Mouse (Mus musculus) myocyte (in vitro differentiated cells): ENCODE results near the gene Runx2. TPM values are rescaled to one million over a fixed set of nuclear protein-coding genes. Genes with fewer than 3 reads are reported as not detected.

ENCODE experiments used
- H3K27me3 ChIP-seq: one replicate; pipeline ENCODE4 v1.6.1; 2011; ENCODE audit not compliant: control insufficient read depth, insufficient read depth, insufficient read length
- H3K36me3 ChIP-seq: one replicate; pipeline ENCODE4 v1.6.1; 2011; ENCODE audit not compliant: control insufficient read depth, insufficient read depth
- H3K4me2 ChIP-seq: one replicate; pipeline ENCODE4 v1.6.1; 2011; ENCODE audit warnings: low read depth, control low read depth
- H3K4me3 ChIP-seq: one replicate; pipeline ENCODE4 v1.5.1; 2011; ENCODE audit warnings: mild to moderate bottlenecking, control low read depth, moderate library complexity
- H3K79me2 ChIP-seq: one replicate; pipeline ENCODE4 v1.6.1; 2011; ENCODE audit not compliant: control insufficient read depth, insufficient read depth
- H3ac ChIP-seq: one replicate; pipeline ENCODE4 v1.6.1; 2011; ENCODE audit not compliant: control insufficient read depth, insufficient read length
- CEBPB ChIP-seq: IDR thresholded peaks from 2 replicates; pipeline ENCODE4 v1.6.1; 2011; ENCODE audit warnings: mild to moderate bottlenecking, moderate library complexity; ENCODE audit not compliant: poor library complexity, insufficient read depth, severe bottlenecking
- E2F4 ChIP-seq: IDR thresholded peaks from one replicate; pipeline ENCODE4 v1.6.1; 2011; ENCODE audit warnings: mild to moderate bottlenecking, control low read depth, moderate library complexity; ENCODE audit not compliant: insufficient read depth
- MAX ChIP-seq: IDR thresholded peaks from one replicate; pipeline ENCODE4 v1.6.1; 2011; ENCODE audit warnings: low read depth, mild to moderate bottlenecking, control low read depth
- MYOD1 ChIP-seq, 3 experiments: IDR thresholded peaks; one replicate each; pipeline ENCODE4 v1.6.1; 2011; ENCODE audit warnings: control low read depth in 2 of 3, low read depth in 2 of 3, mild to moderate bottlenecking in 2 of 3, moderate library complexity in 1 of 3; ENCODE audit not compliant: insufficient read length in 2 of 3, control insufficient read depth in 1 of 3
- MYOG ChIP-seq, 3 experiments: IDR thresholded peaks; one replicate each; pipeline ENCODE4 v1.6.1; 2011; ENCODE audit warnings: control low read depth in 2 of 3, low read depth in 2 of 3, mild to moderate bottlenecking in 2 of 3; ENCODE audit not compliant: insufficient read length in 2 of 3, control insufficient read depth in 1 of 3, insufficient read depth in 1 of 3
- POLR2A ChIP-seq: IDR thresholded peaks from one replicate; pipeline ENCODE4 v1.6.1; 2011; ENCODE audit warnings: low read depth, mild to moderate bottlenecking, control low read depth, moderate library complexity; ENCODE audit not compliant: insufficient read length
- POLR2AphosphoS2 ChIP-seq: IDR thresholded peaks from one replicate; pipeline ENCODE4 v1.6.1; 2011; ENCODE audit warnings: low read depth, control low read depth; ENCODE audit not compliant: insufficient read length
- REST ChIP-seq: IDR thresholded peaks from one replicate; pipeline ENCODE4 v1.6.1; 2011; ENCODE audit warnings: mild to moderate bottlenecking, control low read depth, moderate library complexity; ENCODE audit not compliant: insufficient read depth, insufficient read length
- SRF ChIP-seq: IDR thresholded peaks from one replicate; pipeline ENCODE4 v1.6.1; 2011; ENCODE audit warnings: low read depth; ENCODE audit not compliant: control insufficient read depth, insufficient read length
- TCF12 ChIP-seq: IDR thresholded peaks from one replicate; pipeline ENCODE4 v1.6.1; 2011; ENCODE audit warnings: mild to moderate bottlenecking, control low read depth; ENCODE audit not compliant: poor library complexity, insufficient read depth, severe bottlenecking
- TCF3 ChIP-seq: IDR thresholded peaks from one replicate; pipeline ENCODE4 v1.6.1; 2011; ENCODE audit warnings: low read depth, control low read depth; ENCODE audit not compliant: insufficient read length
- USF1 ChIP-seq: IDR thresholded peaks from one replicate; pipeline ENCODE4 v1.6.1; 2011; ENCODE audit warnings: low read depth, mild to moderate bottlenecking, control low read depth, moderate library complexity
- polyA plus RNA-seq: library from polyadenylated mRNA; unstranded; fragments of >200 nt; fragmentation: generic; extraction: Trizol; gene quantifications from one replicate; pipeline ENCODE4 v1.2.1, GENCODE M21; 2012; ENCODE audit warnings: missing spikeins

Runx2 gene
- polyA plus RNA-seq, 1 experiment: 6.7 TPM

DNA sequence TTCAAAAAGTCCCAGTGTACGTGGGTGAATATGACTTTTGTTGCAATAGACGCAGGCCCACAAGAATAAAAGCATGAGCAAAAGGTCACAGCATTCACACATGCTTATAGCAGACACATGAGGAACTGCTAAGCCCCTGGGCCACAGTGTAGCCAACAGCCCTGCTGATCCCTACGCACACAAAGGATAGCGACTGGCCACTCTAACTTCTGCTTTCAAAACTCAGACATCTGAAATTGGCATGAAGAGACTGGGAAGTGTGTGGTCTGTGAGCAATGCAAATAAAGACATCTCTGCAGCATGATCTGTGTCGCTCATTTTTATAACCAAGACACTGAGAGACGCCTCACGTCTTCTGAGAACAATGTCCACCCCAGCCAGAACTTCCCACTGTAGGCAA lies 150.7 kb downstream of the Runx2 start:
- Histone ChIP-seq H3K27me3 (no peaks in the 10 kb centered on the region), H3ac (no peak overlapping the region), H3K4me3 (no peak overlapping the region), H3K36me3 (no peaks in the 10 kb centered on the region), H3K79me2 (peaks cover 46% of the 10 kb centered on the region), H3K4me2 (no peak overlapping the region)
- TF ChIP-seq SRF (no peak), POLR2AphosphoS2 (no peak), TCF3 (no peak), USF1 (no peak), POLR2A (no peak), E2F4 (no peak), TCF12 (no peak), CEBPB (no peak), MYOD1 (IDR thresholded peaks at IDR 0.05; ENCODE audit: control insufficient read depth in 1 of 3, insufficient read length in 2 of 3, low read depth in 2 of 3) (no peak), MAX (no peak), REST (no peak), MYOG (IDR thresholded peaks at IDR 0.05; ENCODE audit: control insufficient read depth in 1 of 3, insufficient read depth in 1 of 3, insufficient read length in 2 of 3, low read depth in 2 of 3) (no peak)

DNA sequence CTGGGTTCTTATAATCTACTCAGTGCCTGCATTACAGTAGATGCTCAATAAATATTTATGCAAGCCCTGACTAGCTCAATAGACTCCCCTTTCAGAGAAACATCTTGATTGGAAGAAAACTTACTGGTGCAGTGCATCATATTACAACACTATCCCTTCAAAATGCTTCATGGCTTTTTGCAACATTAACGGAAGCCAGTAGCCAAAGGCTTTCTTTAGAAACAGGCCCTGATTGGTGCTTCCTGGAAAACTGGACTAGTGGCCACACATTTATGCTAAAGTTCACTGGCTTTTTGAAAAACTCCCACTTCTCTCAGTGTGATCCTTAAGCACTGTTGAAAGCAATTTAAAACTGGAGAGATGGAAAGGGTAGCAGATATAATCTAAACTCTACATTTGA lies 151.4 kb downstream of the Runx2 start:
- H3K4me2 ChIP-seq: no peak overlapping the region
- peaks cover 50% of the 10 kb centered on the region for H3K79me2 ChIP-seq
- no peak overlapping the region for H3K4me3 ChIP-seq
- no peak overlapping the region for H3ac ChIP-seq
- TF ChIP-seq SRF: no peak
- no peak for TF ChIP-seq TCF12
- no peak for TF ChIP-seq MYOD1 (IDR thresholded peaks at IDR 0.05; ENCODE audit: control insufficient read depth in 1 of 3, insufficient read length in 2 of 3, low read depth in 2 of 3)
- no peak for TF ChIP-seq TCF3
- no peak for TF ChIP-seq POLR2AphosphoS2
- TF ChIP-seq MYOG (IDR thresholded peaks at IDR 0.05; ENCODE audit: control insufficient read depth in 1 of 3, insufficient read depth in 1 of 3, insufficient read length in 2 of 3, low read depth in 2 of 3): no peak
- no peak for TF ChIP-seq POLR2A
- TF ChIP-seq MAX: no peak
- TF ChIP-seq USF1: no peak
- no peak for TF ChIP-seq REST
- TF ChIP-seq E2F4: no peak
- TF ChIP-seq CEBPB: no peak
- H3K36me3 ChIP-seq: no peaks in the 10 kb centered on the region
- H3K27me3 ChIP-seq: no peaks in the 10 kb centered on the region

DNA sequence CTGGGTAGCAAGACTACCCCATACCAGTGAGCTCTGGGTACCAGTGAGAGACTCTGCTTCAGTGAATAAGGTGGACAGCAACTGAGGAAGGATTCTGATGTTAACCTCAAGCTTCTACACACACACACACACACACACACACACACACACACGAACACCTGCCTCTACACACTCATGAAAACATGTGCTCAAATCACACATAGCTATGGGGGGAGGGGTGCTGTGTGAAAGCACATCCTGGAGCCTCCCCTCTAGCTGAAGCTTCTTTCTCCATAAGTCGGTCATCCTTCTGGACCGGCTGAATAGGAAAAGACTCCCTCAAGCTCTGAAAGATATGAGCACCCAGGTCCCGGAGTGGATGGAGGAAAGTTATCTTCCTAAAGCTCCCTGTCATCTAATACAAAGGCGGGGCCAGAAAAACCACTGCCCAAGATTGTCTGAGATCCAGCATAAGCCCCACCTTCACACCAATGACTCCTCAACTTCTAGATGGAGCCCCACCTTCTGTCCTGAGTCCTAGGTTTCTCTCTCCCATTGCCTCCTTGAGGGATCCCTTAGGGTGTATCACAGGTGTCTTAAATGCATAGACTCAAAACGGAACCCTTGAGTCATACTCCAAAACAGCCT lies 152.4 kb downstream of the Runx2 start:
- Histone ChIP-seq H3K36me3 (no peaks in the 10 kb centered on the region), H3K4me3 (no peak overlapping the region), H3K27me3 (no peaks in the 10 kb centered on the region), H3K4me2 (no peak overlapping the region), H3K79me2 (peaks cover 53% of the 10 kb centered on the region), H3ac (no peak overlapping the region)
- TF ChIP-seq TCF3: no peak
- no peak for TF ChIP-seq CEBPB
- no peak for TF ChIP-seq MYOG (IDR thresholded peaks at IDR 0.05; ENCODE audit: control insufficient read depth in 1 of 3, insufficient read depth in 1 of 3, insufficient read length in 2 of 3, low read depth in 2 of 3)
- no peak for TF ChIP-seq TCF12
- no peak for TF ChIP-seq MAX
- TF ChIP-seq USF1: no peak

DNA sequence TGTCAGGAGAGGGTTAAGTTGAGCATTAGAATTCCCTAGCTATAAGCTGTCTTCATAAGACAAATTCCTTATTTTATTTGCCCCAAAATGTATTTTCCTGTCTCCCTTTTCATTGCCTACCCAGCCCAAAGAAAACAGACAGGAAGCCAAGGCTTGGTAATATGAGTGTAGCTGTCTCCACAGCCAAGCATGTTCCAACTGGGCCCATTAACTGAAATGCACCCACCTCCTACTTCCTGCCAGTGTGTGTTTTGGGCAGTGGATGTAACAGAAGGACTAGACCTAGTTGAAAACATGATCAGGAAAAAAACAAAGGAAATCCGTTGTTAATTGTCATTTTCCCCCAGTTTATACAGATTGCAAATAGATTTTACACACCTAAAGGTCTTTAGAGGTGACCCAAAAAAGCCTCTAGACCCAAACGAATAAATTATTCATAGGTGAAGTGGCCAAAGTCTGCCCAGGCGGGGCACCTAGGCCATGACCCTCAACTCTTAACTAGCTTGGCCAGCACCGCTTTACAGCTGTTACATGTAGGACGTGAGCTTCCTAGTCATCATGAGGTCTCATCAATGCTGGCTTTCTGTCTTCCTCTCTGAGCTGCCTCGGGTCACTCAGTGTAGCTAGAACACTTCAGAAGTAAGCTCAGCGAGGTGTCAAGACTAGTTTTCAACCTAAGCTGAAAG lies 154.3 kb downstream of the Runx2 start:
- H3K27me3 ChIP-seq: no peaks in the 10 kb centered on the region
- no peak overlapping the region for H3ac ChIP-seq
- no peak overlapping the region for H3K4me3 ChIP-seq
- H3K36me3 ChIP-seq: no peaks in the 10 kb centered on the region
- TF ChIP-seq TCF3 (no peak), TCF12 (no peak), POLR2A (no peak), CEBPB (no peak), MYOD1 (IDR thresholded peaks at IDR 0.05; ENCODE audit: control insufficient read depth in 1 of 3, insufficient read length in 2 of 3, low read depth in 2 of 3) (peak in 1 of 3 experiments; percentile 10), POLR2AphosphoS2 (no peak), SRF (no peak), MYOG (IDR thresholded peaks at IDR 0.05; ENCODE audit: control insufficient read depth in 1 of 3, insufficient read depth in 1 of 3, insufficient read length in 2 of 3, low read depth in 2 of 3) (peak in 1 of 3 experiments; percentile 25), REST (no peak), USF1 (no peak), E2F4 (no peak), MAX (no peak)
- peak overlapping the region; percentile 33 for H3K4me2 ChIP-seq
- peaks cover 48% of the 10 kb centered on the region for H3K79me2 ChIP-seq
